Comparison of ENCODE assay signal across 8 mouse cellular contexts in the genomic region with DNA sequence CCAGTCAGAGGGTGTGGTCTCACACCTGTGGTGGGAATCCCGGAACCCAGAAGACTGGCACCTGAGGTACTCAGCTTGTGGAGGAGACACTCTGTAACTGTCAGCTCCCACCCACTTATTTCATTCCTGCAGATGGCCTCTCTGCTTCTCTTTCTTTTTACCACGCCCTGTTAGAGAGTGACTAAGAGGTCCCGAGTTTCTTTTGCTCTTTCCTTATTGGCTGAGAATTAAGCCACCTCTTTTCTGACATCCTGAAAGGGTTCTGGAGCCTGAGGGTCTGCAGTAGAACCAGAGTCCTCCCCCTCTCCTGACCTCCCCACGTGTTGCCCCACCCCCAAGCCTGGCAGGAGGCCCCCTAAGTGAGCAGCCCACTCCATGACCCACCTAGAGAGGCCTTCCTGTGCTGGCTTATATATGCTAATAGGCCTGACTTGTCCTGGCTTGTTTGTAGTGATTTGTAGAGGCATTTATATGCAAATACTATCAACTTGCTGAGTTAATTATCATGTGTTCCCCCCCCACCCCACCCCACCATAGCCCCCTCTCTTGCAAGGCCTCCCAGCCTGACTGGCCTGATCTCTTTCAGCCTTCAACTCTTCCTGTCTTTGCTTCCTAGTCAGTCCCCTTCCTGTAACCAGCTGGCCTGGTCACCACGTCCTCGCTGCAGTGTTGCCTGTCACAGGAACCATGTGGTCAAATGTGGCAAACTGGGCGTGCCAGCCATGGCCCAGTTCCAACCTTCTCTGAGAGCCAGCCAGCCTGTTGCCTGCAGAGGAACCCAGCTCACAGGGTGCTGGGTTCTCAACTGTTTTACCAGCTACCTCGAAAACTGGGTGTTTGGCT.
DNase-seq lines count a peak whose midpoint lies in the region; ATAC-seq and TF ChIP-seq lines count a peak whose summit lies in the region.

No protein-coding gene starts in this region.

- ATAC-seq in embryonic facial prominence, embryonic 14.5 days (ENCODE audit: low read depth): peak; percentile 19

- H3K36me3 ChIP-seq in embryonic facial prominence, embryonic 14.5 days (ENCODE audit: control insufficient read depth, insufficient read depth, low read length): no peaks in the 10 kb centered on the region
- H3K36me3 ChIP-seq in thymus, adult 2 months (ENCODE audit: control insufficient read depth, insufficient read depth, low read length): no peaks in the 10 kb centered on the region

- no peak for TF ChIP-seq CTCF in thymus, adult 2 months (IDR thresholded peaks at IDR 0.05; ENCODE audit: borderline replicate concordance, control insufficient read depth, extremely low read depth, insufficient read depth, low read length, poor library complexity)

- WGBS in embryonic facial prominence, embryonic 14.5 days: 22% methylated on average over 8 of the region's 8 CpGs
- WGBS in large intestine, adult 2 months: 18% methylated on average over 8 of the region's 8 CpGs
- 26% methylated on average over 8 of the region's 8 CpGs for WGBS in thymus, adult 2 months

- no peak overlapping the region for H3K9ac ChIP-seq in embryonic facial prominence, embryonic 14.5 days (ENCODE audit: low read depth, low read length)

- H3K4me2 ChIP-seq in embryonic facial prominence, embryonic 14.5 days (ENCODE audit: low read depth, low read length): no peak overlapping the region; the same call in 1 of the 2 replicates

- H3K27ac ChIP-seq in embryonic facial prominence, embryonic 14.5 days (replicated peaks; ENCODE audit: low read depth, low read length): peak overlapping the region; percentile 57
- H3K27ac ChIP-seq in thymus, adult 2 months (ENCODE audit: control insufficient read depth, insufficient read depth, low read length): no peak overlapping the region

- no peak overlapping the region for H3K4me3 ChIP-seq in embryonic facial prominence, embryonic 14.5 days (ENCODE audit: low read depth, low read length)
- H3K4me3 ChIP-seq in thymus, adult 2 months (ENCODE audit: control insufficient read depth, insufficient read depth, low read length): no peak overlapping the region

- H3K4me1 ChIP-seq in embryonic facial prominence, embryonic 14.5 days (ENCODE audit: control insufficient read depth, insufficient read depth, low read length): peaks cover 69% of the 10 kb centered on the region
- H3K4me1 ChIP-seq in thymus, adult 2 months (replicated peaks; ENCODE audit: control insufficient read depth, insufficient read depth, low read length): no peaks in the 10 kb centered on the region

- intact Hi-C loops in heart, postnatal 14 days (cut with DNase I): no loop called here

- no peaks in the 10 kb centered on the region for H3K27me3 ChIP-seq in embryonic facial prominence, embryonic 14.5 days (replicated peaks; ENCODE audit: control insufficient read depth, insufficient read depth, low read length)
- H3K27me3 ChIP-seq in thymus, adult 2 months (ENCODE audit: control insufficient read depth, insufficient read depth, low read length): no peaks in the 10 kb centered on the region; the same call in 1 of the 2 replicates

- DNase-seq in 416B (ENCODE audit: low read depth) (peak; percentile 97), MN1 (ENCODE audit: low spot score) (peak; percentile 85)
- no peak for DNase-seq in embryonic facial prominence, embryonic 14.5 days (ENCODE audit: low spot score)
- peak; percentile 72 to 80 for DNase-seq in heart, postnatal 14 days
- peak; percentile 76 for DNase-seq in large intestine, adult 2 months (ENCODE audit: low read depth, low spot score)
- peak; percentile 90 for DNase-seq in lung, postnatal 25 days (ENCODE audit: low spot score)
- DNase-seq in right cerebral cortex, postnatal 4 days: peak; percentile 48
- no peak for DNase-seq in thymus, adult 2 months

- no peaks in the 10 kb centered on the region for H3K9me3 ChIP-seq in embryonic facial prominence, embryonic 14.5 days (ENCODE audit: control insufficient read depth, low read length)

- TF ChIP-seq POLR2A in thymus, adult 2 months (IDR thresholded peaks at IDR 0.05; ENCODE audit: control insufficient read depth, extremely low read depth, insufficient read depth, low read length, poor library complexity): no peak

Comparison
In these comparisons a context has a peak if more than half of its experiments do, and no peak if none do; other contexts are left out.
1. DNase-seq: peak in 416B (single experiment), MN1 (single experiment), heart, postnatal 14 days (2 of 2), large intestine, adult 2 months (single experiment), lung, postnatal 25 days (single experiment) and right cerebral cortex, postnatal 4 days (single experiment); none in embryonic facial prominence, embryonic 14.5 days (single experiment) and thymus, adult 2 months (single experiment).